Mouse (Mus musculus): ENCODE measurements around the gene Dlx4.

Dlx4 gene

GRCm38 (mm10) chr11:95142980-95143575 lies 3.0 kb downstream of the Dlx4 start:
- no peak for DNase-seq (ENCODE audit: low spot score)

GRCm38 (mm10) chr11:95142258-95142657 lies 3.8 kb downstream of the Dlx4 start:
- DNase-seq (ENCODE audit: low spot score) = no peak

GRCm38 (mm10) chr11:95139871-95140270 lies 6.2 kb downstream of the Dlx4 start:
- DNase-seq (ENCODE audit: low spot score) = no peak

- no peak for DNase-seq (ENCODE audit: low spot score)
These were observed 8.8 kb downstream of the Dlx4 start for GRCm38 (mm10) chr11:95137281-95137680.

- no peak for DNase-seq (ENCODE audit: low spot score)
These were observed 12.7 kb downstream of the Dlx4 start for GRCm38 (mm10) chr11:95133321-95133720.

- DNase-seq (ENCODE audit: low spot score) = no peak
These were observed 15.3 kb downstream of the Dlx4 start for GRCm38 (mm10) chr11:95130668-95131252.

GRCm38 (mm10) chr11:95128359-95128758 lies 17.7 kb downstream of the Dlx4 start:
- DNase-seq (ENCODE audit: low spot score) = no peak

GRCm38 (mm10) chr11:95126272-95127245 lies 19.5 kb downstream of the Dlx4 start:
- no peak for DNase-seq (ENCODE audit: low spot score)

GRCm38 (mm10) chr11:95125366-95125948 lies 20.6 kb downstream of the Dlx4 start:
- DNase-seq (ENCODE audit: low spot score) = no peak

- no peak for DNase-seq (ENCODE audit: low spot score)
These were observed 24.0 kb downstream of the Dlx4 start for GRCm38 (mm10) chr11:95122100-95122489.

- DNase-seq (ENCODE audit: low spot score) = no peak
These were observed 24.6 kb downstream of the Dlx4 start for GRCm38 (mm10) chr11:95121161-95122099.

- no peak for DNase-seq (ENCODE audit: low spot score)
These were observed 25.4 kb downstream of the Dlx4 start for GRCm38 (mm10) chr11:95120633-95121020.

- no peak for DNase-seq (ENCODE audit: low spot score)
These were observed 26.0 kb downstream of the Dlx4 start, which contains the start of gene Dlx3 for GRCm38 (mm10) chr11:95119990-95120632. TSS of gene Dlx3 (plus strand) at chr11:95120119.

GRCm38 (mm10) chr11:95118505-95118904 lies 27.6 kb downstream of the Dlx4 start:
- DNase-seq (ENCODE audit: low spot score) = peak; percentile 77

- peak; percentile 66 for DNase-seq (ENCODE audit: low spot score)
These were observed 29.0 kb downstream of the Dlx4 start for GRCm38 (mm10) chr11:95117030-95117429.

GRCm38 (mm10) chr11:95110081-95110480 lies 36.0 kb downstream of the Dlx4 start:
- no peak for DNase-seq (ENCODE audit: low spot score)

GRCm38 (mm10) chr11:95109000-95109399 lies 37.1 kb downstream of the Dlx4 start:
- DNase-seq (ENCODE audit: low spot score) = no peak

GRCm38 (mm10) chr11:95106440-95107236 lies 39.4 kb downstream of the Dlx4 start:
- DNase-seq (ENCODE audit: low spot score) = peak; percentile 78

GRCm38 (mm10) chr11:95105274-95105874 lies 40.7 kb downstream of the Dlx4 start:
- no peak for DNase-seq (ENCODE audit: low spot score)

GRCm38 (mm10) chr11:95104266-95104665 lies 41.8 kb downstream of the Dlx4 start:
- DNase-seq (ENCODE audit: low spot score) = no peak

All from ovary, postnatal 14 days (tissue).